Mouse (Mus musculus) heart, adult 2 months (tissue): ENCODE measurements around the gene Ctps2.

Source experiments
- CTCF ChIP-seq: fragments of 200-600 bp; IDR thresholded peaks from 2 replicates; pipeline ENCODE4 v1.8.1; 2022; ENCODE audit warnings: antibody characterized with exemption, mild to moderate bottlenecking, moderate library complexity
- POLR2A ChIP-seq: fragments of 200-500 bp; IDR thresholded peaks from 2 replicates; pipeline ENCODE4 v1.6.1; 2011; ENCODE audit warnings: mild to moderate bottlenecking, low read depth, low read length, control low read depth; ENCODE audit not compliant: insufficient read depth

GRCm38 (mm10) chrX:162964383-162964782 is 63.3 kb downstream of the Ctps2 start, which contains the start of gene S100g:
- TF ChIP-seq CTCF: no peak
- TF ChIP-seq POLR2A: no peak
